In the genomic region with DNA sequence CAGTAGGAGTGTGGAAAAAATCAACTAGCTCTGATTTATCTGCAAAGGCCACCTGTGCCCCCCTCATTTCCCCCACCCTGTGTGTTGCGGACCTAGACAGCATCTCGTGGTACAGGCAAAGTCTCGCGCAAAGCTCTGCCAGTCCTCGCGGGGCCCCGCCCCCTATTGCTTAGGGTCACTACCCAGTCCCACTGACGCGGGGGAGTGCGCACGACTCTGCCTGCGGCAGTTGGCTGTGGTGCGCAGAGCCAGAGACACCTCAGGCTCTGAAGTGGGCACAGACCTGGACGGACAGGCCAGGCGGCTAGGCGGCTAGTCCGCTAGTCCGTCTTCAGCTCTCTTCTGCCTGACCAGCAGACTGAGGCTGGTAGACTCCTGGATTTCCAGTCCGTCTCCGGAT, we compare ENCODE assay signal across 10 mouse cellular contexts. TPM values are rescaled to one million over a fixed set of nuclear protein-coding genes. Genes with fewer than 3 reads are reported as not detected.
DNase-seq lines count a peak whose midpoint lies in the region; ATAC-seq lines count a peak whose summit lies in the region.
"Had no signal": no experiment of that assay in that cellular context is flagged by ENCODE, and none has a peak within 500 bp of the region (broad histone marks: within the 10 kb centered on the region; RNA-seq: fewer than 3 reads in every experiment).

A gene (plus strand): TSS at position 228 of the 400 bp plus-strand sequence.

- H3K4me3 ChIP-seq in forebrain, embryonic 15.5 days = peak within 1 kb of the TSS; percentile 13; the same call in 1 of the 2 replicates
- 0 out of 2 replicates have a peak within 1 kb of the TSS, but pooled peaks have one; percentile 5 for H3K4me3 ChIP-seq in midbrain, embryonic 12.5 days
- H3K4me3 ChIP-seq: limb, embryonic 15.5 days had no signal

- DNase-seq in adrenal gland, postnatal 14 days = peak; percentile 34
- DNase-seq in adrenal gland, adult 8-10 months = no peak
- DNase-seq in ES-CJ7 (ENCODE audit: low read depth, low spot score) = peak; percentile 41
- DNase-seq in ovary, postnatal 14 days (ENCODE audit: low spot score) = no peak
- no peak for DNase-seq in thymus, postnatal 25 days

- 25% methylated on average over 20 of the region's 20 CpGs for WGBS in forebrain, embryonic 15.5 days
- 22% methylated on average over 18 of the region's 20 CpGs for WGBS in midbrain, embryonic 12.5 days

- H3K4me2 ChIP-seq in forebrain, embryonic 15.5 days (replicated peaks) = peak within 1 kb of the TSS; percentile 34
- H3K4me2 ChIP-seq in midbrain, embryonic 12.5 days (replicated peaks) = peak within 1 kb of the TSS; percentile 37
- H3K4me2 ChIP-seq: limb, embryonic 15.5 days had no signal

- no peaks in the 10 kb centered on the region for H3K36me3 ChIP-seq in forebrain, embryonic 15.5 days
- H3K36me3 ChIP-seq in midbrain, embryonic 12.5 days = no peaks in the 10 kb centered on the region
- H3K36me3 ChIP-seq: limb, embryonic 15.5 days had no signal

- no peaks in the 10 kb centered on the region for H3K4me1 ChIP-seq in forebrain, embryonic 15.5 days
- H3K4me1 ChIP-seq in midbrain, embryonic 12.5 days = no peaks in the 10 kb centered on the region
- H3K4me1 ChIP-seq: limb, embryonic 15.5 days had no signal

- H3K9me3 ChIP-seq in forebrain, embryonic 15.5 days = no peaks in the 10 kb centered on the region
- H3K9me3 ChIP-seq in midbrain, embryonic 12.5 days = no peaks in the 10 kb centered on the region
- H3K9me3 ChIP-seq: limb, embryonic 15.5 days had no signal

- H3K27ac ChIP-seq in forebrain, embryonic 15.5 days (replicated peaks) = no peak within 1 kb of the TSS
- no peak within 1 kb of the TSS for H3K27ac ChIP-seq in midbrain, embryonic 12.5 days (replicated peaks)
- H3K27ac ChIP-seq: limb, embryonic 15.5 days had no signal

- peak; percentile 41; the same call in 1 of the 2 replicates for ATAC-seq in forebrain, embryonic 15.5 days (replicated peaks)
- peak; percentile 64 for ATAC-seq in midbrain, embryonic 12.5 days (ENCODE audit: low FRiP score, low read depth)
- no peak for ATAC-seq in granulocyte monocyte progenitor cell, adult 5-6 weeks (replicated peaks; ENCODE audit: poor library complexity, severe bottlenecking)

- no peak within 1 kb of the TSS for H3K9ac ChIP-seq in forebrain, embryonic 15.5 days (replicated peaks)
- H3K9ac ChIP-seq in midbrain, embryonic 12.5 days (replicated peaks) = no peak within 1 kb of the TSS
- H3K9ac ChIP-seq: limb, embryonic 15.5 days had no signal

- 0 out of 2 replicates have a peak, but pooled peaks cover 3% of the 10 kb centered on the region for H3K27me3 ChIP-seq in forebrain, embryonic 15.5 days
- peaks cover 13% of the 10 kb centered on the region for H3K27me3 ChIP-seq in midbrain, embryonic 12.5 days

RNA-seq across cellular contexts. Expression of the gene that starts here (rescaled TPM):
- total RNA-seq in adrenal gland, postnatal 14 days (2021) = not detected in 2 replicates
- total RNA-seq in adrenal gland, adult 8-10 months (2022) = under 1 TPM in 2 of 4 experiments, not detected in 2; 0.03 to 0.07 TPM
- polyA plus RNA-seq in forebrain, embryonic 15.5 days (2015; fragmentation: Nextera tagmentation; extraction: Ambion mirVana) = 0.04 and 0.06 TPM in 2 replicates
- polyA plus RNA-seq in midbrain, embryonic 12.5 days (2016; fragmentation: Nextera tagmentation; extraction: Ambion mirVana) = not detected in 2 replicates
- total RNA-seq in granulocyte monocyte progenitor cell, adult 5-6 weeks (2014; fragmentation: Nextera tagmentation) = not detected in 2 replicates
- not detected in 2 replicates for total RNA-seq in granulocyte monocyte progenitor cell, adult 5-6 weeks (2017)
- total RNA-seq: gastrocnemius, postnatal 4 days had no signal
- polyA plus RNA-seq: limb, embryonic 15.5 days had no signal

Comparison
In these comparisons a context has a peak if more than half of its experiments do, and no peak if none do; other contexts are left out.
1. Peak in DNase-seq in adrenal gland, postnatal 14 days; RNA of the gene not detected or under 1 TPM.
2. Peak in ATAC-seq, H3K4me3 ChIP-seq and H3K4me2 ChIP-seq in forebrain, embryonic 15.5 days; RNA of the gene not detected or under 1 TPM.
3. Peak in ATAC-seq, H3K4me3 ChIP-seq and H3K4me2 ChIP-seq in midbrain, embryonic 12.5 days; RNA of the gene not detected or under 1 TPM.